Mouse (Mus musculus) hindbrain, embryonic 12.5 days (tissue): ENCODE measurements around the gene Bloc1s4. TPM values are rescaled to one million over a fixed set of nuclear protein-coding genes. Genes with fewer than 3 reads are reported as not detected.

Experiments
- ATAC-seq: fragments of 200-750 bp; cut with Nextera tagmentation; 2 replicates; pipeline ENCODE4 v1.8.0; 2017; ENCODE audit warnings: moderate TSS enrichment; ENCODE audit not compliant: low FRiP score
- H3K27ac ChIP-seq: fragments of 300-500 bp; sonication (generic); 2 replicates; pipeline ENCODE4 v1.5.1; 2016; ENCODE audit warnings: mild to moderate bottlenecking
- H3K27me3 ChIP-seq: fragments of 300-500 bp; sonication (generic); 2 replicates; pipeline ENCODE4 v1.6.1; 2016; ENCODE audit warnings: mild to moderate bottlenecking
- H3K36me3 ChIP-seq: fragments of 300-500 bp; sonication (generic); 2 replicates; pipeline ENCODE4 v1.6.1; 2016; ENCODE audit warnings: mild to moderate bottlenecking
- H3K4me1 ChIP-seq: fragments of 300-500 bp; sonication (generic); 2 replicates; pipeline ENCODE4 v1.6.1; 2016
- H3K4me2 ChIP-seq: fragments of 300-500 bp; sonication (generic); replicated peaks from 2 replicates; pipeline ENCODE4 v1.6.1; 2016; ENCODE audit warnings: mild to moderate bottlenecking
- H3K4me3 ChIP-seq: fragments of 300-500 bp; sonication (generic); 2 replicates; pipeline ENCODE4 v1.5.1; 2016; ENCODE audit warnings: mild to moderate bottlenecking
- H3K9ac ChIP-seq: fragments of 300-500 bp; sonication (generic); 2 replicates; pipeline ENCODE4 v1.6.1; 2016; ENCODE audit warnings: mild to moderate bottlenecking, moderate library complexity
- H3K9me3 ChIP-seq: fragments of 300-500 bp; sonication (generic); replicated peaks from 2 replicates; pipeline ENCODE4 v1.6.1; 2016; ENCODE audit warnings: mild to moderate bottlenecking
- WGBS: fragments of 180-500 bp; shearing (Covaris S2); methylation state at CpG from one replicate; pipeline ENCODE4 v1.1.7; 2016; 5-methylcytosine and 5-hydroxymethylcytosine counted together
- polyA plus RNA-seq: library from polyadenylated mRNA; unstranded; fragments of >200 nt; fragmentation: Nextera tagmentation; extraction: Ambion mirVana; gene quantifications from 2 replicates; pipeline ENCODE4 v1.2.1, GENCODE M21; 2016

The Bloc1s4 gene
- polyA plus RNA-seq, 1 experiment from 2014 or later = 29.2 TPM

- Histone ChIP-seq H3K4me2 (no peak overlapping the region), H3K27me3 (no peaks in the 10 kb centered on the region), H3K36me3 (no peaks in the 10 kb centered on the region), H3K4me3 (no peak overlapping the region), H3K4me1 (no peaks in the 10 kb centered on the region), H3K27ac (no peak overlapping the region), H3K9ac (no peak overlapping the region), H3K9me3 (no peaks in the 10 kb centered on the region)
- 86% methylated on average over 8 of the region's 8 CpGs for WGBS
- no peak for ATAC-seq
Observed at GRCm38 (mm10) chr5:36736009-36736408, 12.4 kb downstream of the Bloc1s4 start.

- WGBS = 87% methylated on average over 6 of the region's 6 CpGs
- no peak for ATAC-seq
- Histone ChIP-seq H3K9me3 (no peaks in the 10 kb centered on the region), H3K27ac (no peak overlapping the region), H3K36me3 (no peaks in the 10 kb centered on the region), H3K27me3 (no peaks in the 10 kb centered on the region), H3K9ac (no peak overlapping the region), H3K4me3 (no peak overlapping the region), H3K4me2 (no peak overlapping the region), H3K4me1 (no peaks in the 10 kb centered on the region)
Observed at GRCm38 (mm10) chr5:36735106-36735505, 13.3 kb downstream of the Bloc1s4 start.

GRCm38 (mm10) chr5:36733405-36733804 lies 15.0 kb downstream of the Bloc1s4 start:
- H3K36me3 ChIP-seq = no peaks in the 10 kb centered on the region
- H3K27ac ChIP-seq = no peak overlapping the region
- H3K27me3 ChIP-seq = no peaks in the 10 kb centered on the region
- no peaks in the 10 kb centered on the region for H3K4me1 ChIP-seq
- no peak overlapping the region for H3K4me3 ChIP-seq
- H3K9ac ChIP-seq = no peak overlapping the region
- WGBS = 80% methylated on average over 3 of the region's 3 CpGs
- ATAC-seq = no peak
- no peak overlapping the region for H3K4me2 ChIP-seq
- H3K9me3 ChIP-seq = no peaks in the 10 kb centered on the region

DNA sequence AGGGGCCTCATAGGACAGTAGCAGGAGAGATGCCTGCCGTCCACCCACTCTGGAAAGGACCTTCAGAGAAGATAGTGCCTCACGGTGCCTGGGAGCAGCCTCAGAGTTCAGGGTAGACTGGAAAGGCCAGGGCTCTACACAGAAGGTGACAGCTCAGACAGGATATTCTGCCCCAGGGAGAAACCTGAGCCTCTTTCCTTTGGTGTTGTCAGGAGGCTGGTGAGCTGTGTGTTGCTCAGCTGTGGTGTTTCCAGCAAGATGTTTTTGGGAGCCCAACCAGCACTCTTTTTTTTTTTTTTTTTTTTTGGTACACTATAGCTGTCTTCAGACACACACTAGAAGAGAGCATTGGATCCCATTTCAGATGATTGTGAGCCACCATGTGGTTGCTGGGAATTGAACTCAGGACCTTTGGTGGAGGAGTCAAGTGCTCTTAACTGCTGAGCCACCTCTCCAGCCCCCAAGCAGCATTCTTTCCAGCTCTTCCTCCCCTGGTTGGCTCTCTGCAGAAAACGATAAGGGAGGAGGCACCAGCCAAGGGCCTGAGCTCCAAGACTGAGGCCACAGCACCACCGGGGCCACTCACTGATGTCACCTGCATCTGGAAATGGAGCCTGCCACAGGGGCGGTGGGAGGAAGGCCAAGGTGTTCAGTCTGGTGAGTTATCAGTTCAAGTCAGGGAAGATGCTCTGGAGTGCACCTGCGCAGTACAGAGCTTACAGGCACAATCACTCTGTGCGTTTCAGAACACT lies 16.4 kb downstream of the Bloc1s4 start:
- WGBS = 76% methylated on average over 7 of the region's 7 CpGs
- no peak for ATAC-seq
- no peak overlapping the region for H3K9ac ChIP-seq
- no peaks in the 10 kb centered on the region for H3K36me3 ChIP-seq
- H3K4me2 ChIP-seq = no peak overlapping the region
- H3K27me3 ChIP-seq = no peaks in the 10 kb centered on the region
- H3K4me3 ChIP-seq = no peak overlapping the region
- no peaks in the 10 kb centered on the region for H3K4me1 ChIP-seq
- H3K27ac ChIP-seq = no peak overlapping the region
- H3K9me3 ChIP-seq = no peaks in the 10 kb centered on the region

- Histone ChIP-seq H3K4me1 (no peaks in the 10 kb centered on the region), H3K4me2 (no peak overlapping the region), H3K9ac (no peak overlapping the region), H3K36me3 (no peaks in the 10 kb centered on the region), H3K27ac (no peak overlapping the region), H3K4me3 (no peak overlapping the region), H3K27me3 (no peaks in the 10 kb centered on the region), H3K9me3 (no peaks in the 10 kb centered on the region)
- ATAC-seq = no peak
- 77% methylated on average over 3 of the region's 3 CpGs for WGBS
Observed at GRCm38 (mm10) chr5:36730689-36731088, 17.8 kb downstream of the Bloc1s4 start.

GRCm38 (mm10) chr5:36729923-36730322 lies 18.5 kb downstream of the Bloc1s4 start:
- no peak overlapping the region for H3K9ac ChIP-seq
- no peaks in the 10 kb centered on the region for H3K36me3 ChIP-seq
- H3K27me3 ChIP-seq = no peaks in the 10 kb centered on the region
- 100% methylated on average over 2 of the region's 2 CpGs for WGBS
- H3K9me3 ChIP-seq = no peaks in the 10 kb centered on the region
- no peak overlapping the region for H3K27ac ChIP-seq
- ATAC-seq = no peak
- no peak overlapping the region for H3K4me3 ChIP-seq
- no peak overlapping the region for H3K4me2 ChIP-seq
- no peaks in the 10 kb centered on the region for H3K4me1 ChIP-seq

DNA sequence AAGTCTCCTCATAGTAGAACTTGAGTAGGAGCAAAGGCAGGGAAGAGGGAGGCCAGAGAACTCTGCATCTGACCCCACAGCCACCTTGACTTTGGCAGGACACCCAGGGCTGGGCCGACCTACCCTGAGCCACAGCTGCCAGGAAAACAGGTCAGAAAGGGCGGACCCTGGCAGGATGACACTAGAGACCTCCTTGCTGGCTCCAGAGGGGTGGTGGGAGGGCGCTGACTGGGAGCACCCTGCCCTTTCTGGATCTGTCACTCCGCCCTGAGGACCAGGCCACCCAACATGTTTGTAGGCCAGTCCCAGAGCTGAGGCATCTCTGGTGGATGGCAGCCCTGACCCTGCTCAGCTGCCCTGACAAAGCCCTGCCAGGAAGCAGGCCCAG lies 19.4 kb downstream of the Bloc1s4 start:
- Histone ChIP-seq H3K9ac (no peak overlapping the region), H3K9me3 (no peaks in the 10 kb centered on the region), H3K27me3 (no peaks in the 10 kb centered on the region), H3K4me2 (no peak overlapping the region), H3K27ac (no peak overlapping the region), H3K36me3 (no peaks in the 10 kb centered on the region), H3K4me3 (no peak overlapping the region), H3K4me1 (no peaks in the 10 kb centered on the region)
- no peak for ATAC-seq
- WGBS = 81% methylated on average over 4 of the region's 4 CpGs

- H3K4me3 ChIP-seq = no peak overlapping the region
- no peak overlapping the region for H3K27ac ChIP-seq
- no peaks in the 10 kb centered on the region for H3K4me1 ChIP-seq
- H3K36me3 ChIP-seq = no peaks in the 10 kb centered on the region
- no peak overlapping the region for H3K9ac ChIP-seq
- WGBS = 83% methylated on average over 8 of the region's 8 CpGs
- no peak overlapping the region for H3K4me2 ChIP-seq
- H3K27me3 ChIP-seq = no peaks in the 10 kb centered on the region
- no peak for ATAC-seq
- H3K9me3 ChIP-seq = no peaks in the 10 kb centered on the region
Observed at GRCm38 (mm10) chr5:36728403-36729085, 19.9 kb downstream of the Bloc1s4 start.

- ATAC-seq = no peak
- no peaks in the 10 kb centered on the region for H3K36me3 ChIP-seq
- H3K4me1 ChIP-seq = no peaks in the 10 kb centered on the region
- H3K27ac ChIP-seq = no peak overlapping the region
- no peak overlapping the region for H3K9ac ChIP-seq
- no peaks in the 10 kb centered on the region for H3K9me3 ChIP-seq
- H3K27me3 ChIP-seq = no peaks in the 10 kb centered on the region
- H3K4me3 ChIP-seq = no peak overlapping the region
- WGBS = 81% methylated on average over 7 of the region's 7 CpGs
- no peak overlapping the region for H3K4me2 ChIP-seq
Observed at GRCm38 (mm10) chr5:36727776-36728175, 20.7 kb downstream of the Bloc1s4 start.

DNA sequence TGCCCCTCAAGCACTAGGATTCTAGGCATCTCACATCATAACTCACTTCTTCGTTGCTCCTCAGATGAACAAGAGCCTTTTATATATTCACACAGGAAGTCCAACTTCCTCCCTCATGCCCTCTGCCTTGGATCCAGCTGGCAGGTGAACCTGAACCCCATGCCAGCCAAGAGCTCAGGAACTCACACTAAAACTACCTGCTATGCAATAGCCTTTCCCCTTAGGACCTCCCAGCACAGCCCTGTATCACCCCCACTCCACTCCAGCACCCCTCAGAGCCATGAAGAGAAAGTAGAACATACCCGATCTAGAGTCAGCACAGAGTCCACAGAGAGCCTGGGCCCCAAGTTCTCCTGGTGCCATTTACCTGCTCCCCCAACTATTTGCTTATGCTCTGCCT lies 21.3 kb downstream of the Bloc1s4 start:
- Histone ChIP-seq H3K36me3 (no peaks in the 10 kb centered on the region), H3K4me1 (no peaks in the 10 kb centered on the region), H3K27me3 (no peaks in the 10 kb centered on the region), H3K4me3 (no peak overlapping the region), H3K9ac (no peak overlapping the region), H3K9me3 (no peaks in the 10 kb centered on the region), H3K27ac (no peak overlapping the region), H3K4me2 (no peak overlapping the region)
- WGBS = 73% methylated on average over 2 of the region's 2 CpGs
- ATAC-seq = no peak

DNA sequence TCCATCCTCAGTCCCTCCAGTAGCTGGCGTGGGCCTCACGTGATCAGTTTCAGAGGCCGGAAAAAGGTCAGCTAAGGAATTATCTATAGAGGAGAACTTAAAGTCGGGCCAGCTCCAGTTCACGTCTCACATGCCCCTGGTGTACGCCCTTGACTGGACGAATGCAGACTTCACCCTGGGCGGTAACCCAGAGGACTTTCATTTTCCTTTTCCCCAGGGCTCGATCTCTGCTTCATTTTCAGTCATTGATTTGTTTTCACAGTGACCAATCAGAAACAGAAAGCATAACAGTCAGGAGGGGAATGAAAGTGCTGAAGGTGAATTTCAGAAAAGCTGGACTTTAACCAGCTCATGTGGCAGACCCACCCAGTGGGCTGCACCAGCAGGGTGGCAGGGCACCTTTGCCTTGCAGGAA lies 22.1 kb downstream of the Bloc1s4 start:
- WGBS = 72% methylated on average over 9 of the region's 9 CpGs

DNA sequence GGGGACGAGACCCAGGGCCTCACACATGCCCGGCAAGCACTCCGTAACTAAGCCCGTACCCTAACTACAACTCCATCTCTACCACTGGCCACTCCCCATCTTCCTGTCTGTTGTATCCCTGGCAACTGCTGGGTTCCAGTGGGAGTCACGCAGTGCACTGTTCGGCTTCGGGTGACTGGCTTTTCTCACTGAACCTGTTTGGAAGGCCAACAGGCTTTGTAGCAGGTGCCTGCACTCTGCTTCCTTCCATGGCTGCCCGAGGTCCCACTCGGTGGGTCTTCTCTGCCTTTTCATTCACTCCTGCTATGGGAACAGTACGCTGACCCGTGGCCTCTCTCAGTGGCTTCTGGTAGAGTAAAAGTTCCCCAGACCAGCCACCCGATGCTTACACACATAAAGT lies 22.6 kb downstream of the Bloc1s4 start:
- H3K27ac ChIP-seq = no peak overlapping the region
- H3K9ac ChIP-seq = no peak overlapping the region
- no peaks in the 10 kb centered on the region for H3K27me3 ChIP-seq
- 63% methylated on average over 12 of the region's 12 CpGs for WGBS
- no peaks in the 10 kb centered on the region for H3K9me3 ChIP-seq
- H3K4me1 ChIP-seq = no peaks in the 10 kb centered on the region
- ATAC-seq = no peak
- no peaks in the 10 kb centered on the region for H3K36me3 ChIP-seq
- no peak overlapping the region for H3K4me3 ChIP-seq
- H3K4me2 ChIP-seq = no peak overlapping the region

More for the DNA sequence above, 22.1 kb downstream of the Bloc1s4 start:
- H3K4me3 ChIP-seq = no peak overlapping the region
- no peak overlapping the region for H3K4me2 ChIP-seq
- H3K9me3 ChIP-seq = no peaks in the 10 kb centered on the region
- H3K27me3 ChIP-seq = no peaks in the 10 kb centered on the region
- no peaks in the 10 kb centered on the region for H3K36me3 ChIP-seq
- H3K9ac ChIP-seq = no peak overlapping the region
- no peak overlapping the region for H3K27ac ChIP-seq
- ATAC-seq = no peak
- H3K4me1 ChIP-seq = no peaks in the 10 kb centered on the region

DNA sequence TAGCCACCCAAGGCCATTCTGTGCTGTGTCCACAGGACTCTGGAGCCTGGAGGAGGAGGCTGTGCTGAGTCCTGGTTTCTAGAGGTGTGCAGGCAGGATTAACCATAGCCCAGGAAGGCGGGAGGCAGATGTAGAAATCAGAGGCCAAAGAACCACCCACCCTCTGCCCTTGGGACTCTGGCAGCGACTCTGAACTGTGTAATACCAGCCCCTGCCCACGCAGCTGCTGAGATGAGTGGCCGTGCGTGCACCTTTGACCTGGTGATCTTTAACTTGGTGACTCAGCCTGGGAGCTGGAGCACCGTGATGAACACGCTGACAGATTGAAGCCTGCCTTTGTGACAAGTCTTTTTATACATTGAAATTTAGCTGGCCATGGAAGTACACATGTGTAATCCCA lies 24.2 kb downstream of the Bloc1s4 start:
- no peaks in the 10 kb centered on the region for H3K36me3 ChIP-seq
- no peak overlapping the region for H3K9ac ChIP-seq
- no peak overlapping the region for H3K4me3 ChIP-seq
- H3K4me1 ChIP-seq = no peaks in the 10 kb centered on the region
- H3K4me2 ChIP-seq = no peak overlapping the region
- 71% methylated on average over 7 of the region's 7 CpGs for WGBS
- H3K27me3 ChIP-seq = no peaks in the 10 kb centered on the region
- no peak for ATAC-seq
- no peak overlapping the region for H3K27ac ChIP-seq
- no peaks in the 10 kb centered on the region for H3K9me3 ChIP-seq
